Mouse (Mus musculus) liver, embryonic 14.5 days (tissue): ENCODE results near the gene Stk32b.

Source experiments
- CTCF ChIP-seq: IDR thresholded peaks from 2 replicates; pipeline ENCODE4 v1.5.1; 2016; ENCODE audit warnings: antibody characterized with exemption, low read depth, control low read depth
- EP300 ChIP-seq: IDR thresholded peaks from 2 replicates; pipeline ENCODE4 v1.6.1; 2016; ENCODE audit warnings: antibody characterized with exemption, low read depth

DNA sequence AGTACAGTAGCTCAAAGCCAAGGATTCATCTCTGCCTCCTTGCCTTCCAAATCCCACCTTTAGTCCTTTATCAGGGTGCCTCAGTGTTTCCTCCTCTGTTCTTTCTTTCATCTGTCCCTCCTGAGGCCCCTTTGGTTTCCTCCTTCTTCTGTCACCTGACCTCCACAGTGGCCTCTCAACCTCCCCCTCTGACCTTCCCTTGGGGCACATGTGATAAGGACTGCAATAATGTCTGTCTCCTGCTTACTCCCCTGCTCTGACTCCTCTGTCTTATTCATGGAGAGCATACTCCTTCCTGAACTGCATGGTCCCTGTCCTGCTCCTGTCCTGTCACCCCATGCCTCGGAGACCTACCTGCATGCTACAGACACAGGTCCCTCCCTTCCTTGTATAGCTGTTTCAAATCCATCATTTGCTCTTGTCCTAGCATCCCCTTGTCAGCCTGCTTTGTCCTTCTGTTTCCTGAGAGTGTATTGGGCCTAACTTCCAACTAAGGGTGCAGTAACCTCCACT, 66.8 kb downstream of the Stk32b start:
- TF ChIP-seq CTCF (no peak), EP300 (no peak)
